Mouse (Mus musculus): ENCODE data around the gene Carf. TPM values are rescaled to one million over a fixed set of nuclear protein-coding genes. Genes with fewer than 3 reads are reported as not detected.
"Not testable (repeated sequence)": the region's sequence is repeated elsewhere in the genome, so short reads cannot be mapped to it uniquely, and the experiment has no call there.

Carf gene
- total RNA-seq (2014; rRNA removed) (12.3 and 14.1 TPM in 2 replicates), polyA plus RNA-seq (2015; fragmentation: Nextera tagmentation; extraction: Ambion mirVana) (7.9 and 8.0 TPM in 2 replicates)

DNA sequence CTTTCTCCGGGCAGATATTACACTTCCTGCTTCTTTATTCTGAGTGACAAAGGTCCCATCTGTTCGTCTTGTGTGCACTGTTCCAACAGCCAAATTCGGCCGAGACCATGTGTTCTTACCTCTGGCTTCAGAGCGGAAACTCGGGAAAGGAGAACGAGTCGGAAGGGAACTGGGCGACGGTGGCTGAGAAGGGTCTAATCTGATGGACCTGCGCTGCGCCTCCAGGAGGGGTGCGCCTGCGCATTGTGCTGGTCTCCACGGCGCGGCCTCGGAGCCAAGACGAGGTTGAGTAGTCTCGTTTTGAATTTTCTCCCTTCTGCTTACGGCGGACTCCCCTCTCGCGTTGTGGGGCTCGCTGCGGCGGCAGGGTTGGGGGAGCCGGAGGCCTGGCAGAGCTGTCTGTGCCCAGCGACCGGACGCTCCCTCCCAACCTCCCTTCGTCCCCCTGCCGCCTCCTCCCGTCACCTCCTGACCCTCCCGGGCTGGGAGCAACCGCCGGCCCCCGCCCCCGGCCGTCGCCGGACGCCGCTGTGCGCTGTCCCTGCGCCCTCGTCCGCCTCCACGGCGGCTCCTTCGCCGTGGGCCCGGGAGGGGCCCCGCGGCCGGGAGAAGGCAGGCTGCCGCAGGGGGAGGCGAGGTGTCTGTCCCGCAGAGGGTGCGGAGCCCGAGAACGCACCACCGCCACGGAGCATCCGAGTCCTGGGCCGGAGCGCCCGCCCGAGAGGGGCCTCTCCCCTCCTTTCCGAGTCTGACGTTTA, at the start of gene Carf, which contains the start of gene Wdr12:
Carf (plus strand) TSS at position 224 of the 758 bp plus-strand sequence.
Wdr12 (minus strand) TSS at position 622 of the 758 bp plus-strand sequence.
- WGBS, result under 1% methylated on average over 64 of the region's 71 CpGs
- no peaks in the 10 kb centered on the region for H3K9me3 ChIP-seq (ENCODE audit: low read length)
- peak; percentile 38 for TF ChIP-seq CTCF (IDR thresholded peaks at IDR 0.05; ENCODE audit: low read depth)
- H3K27me3 ChIP-seq (ENCODE audit: insufficient read depth, low read length), result no peaks in the 10 kb centered on the region
- H3K4me2 ChIP-seq (ENCODE audit: low read depth, low read length), result peak within 1 kb of the TSS; percentile 68
- peaks cover 5% of the 10 kb centered on the region; the same call in 1 of the 2 replicates for H3K4me1 ChIP-seq (ENCODE audit: insufficient read depth, low read length)
- DNase-seq (ENCODE audit: low spot score) (peak; percentile 98), ATAC-seq (peak; percentile 97)
- peak within 1 kb of the TSS; percentile 97 for H3K4me3 ChIP-seq (ENCODE audit: low read length)
- H3K36me3 ChIP-seq (ENCODE audit: insufficient read depth, low read length), result peaks cover 8% of the 10 kb centered on the region; the same call in 1 of the 2 replicates
- H3K9ac ChIP-seq (replicated peaks; ENCODE audit: low read length), result peak within 1 kb of the TSS; percentile 98
- peak within 1 kb of the TSS; percentile 99 for H3K27ac ChIP-seq

DNA sequence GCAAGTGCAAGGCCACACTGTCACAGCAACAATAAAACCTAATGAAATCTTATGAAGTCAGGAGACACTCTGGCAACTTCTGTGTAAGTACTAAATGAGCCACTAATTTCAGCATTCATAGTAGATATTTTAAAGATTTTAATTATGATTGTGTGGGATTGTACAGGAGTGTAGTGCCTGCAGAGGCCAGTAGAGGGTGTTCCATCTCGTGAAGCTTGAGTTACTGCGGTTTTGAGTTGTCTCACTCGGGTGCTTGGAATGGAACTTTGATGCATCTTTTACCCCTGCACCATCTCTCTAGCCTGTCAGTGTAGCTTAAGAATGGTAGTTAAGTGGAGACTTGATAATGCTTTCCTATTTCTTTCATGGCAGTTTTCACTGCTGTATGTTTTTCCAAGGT, 43.4 kb upstream of the Carf start:
- H3K4me3 ChIP-seq (ENCODE audit: low read length), result no peak overlapping the region
- no peaks in the 10 kb centered on the region for H3K27me3 ChIP-seq (ENCODE audit: insufficient read depth, low read length)
- no peak overlapping the region for H3K27ac ChIP-seq
- WGBS, result 30% methylated on average over 3 of the region's 3 CpGs
- no peaks in the 10 kb centered on the region for H3K36me3 ChIP-seq (ENCODE audit: insufficient read depth, low read length)
- H3K9ac ChIP-seq (replicated peaks; ENCODE audit: low read length), result no peak overlapping the region
- no peak for DNase-seq (ENCODE audit: low spot score)
- ATAC-seq, result no peak
- H3K9me3 ChIP-seq (ENCODE audit: low read length), result no peaks in the 10 kb centered on the region
- no peaks in the 10 kb centered on the region for H3K4me1 ChIP-seq (ENCODE audit: insufficient read depth, low read length)
- TF ChIP-seq CTCF (IDR thresholded peaks at IDR 0.05; ENCODE audit: low read depth), result 0 out of 2 replicates have a peak, but pooled peaks have one; percentile 10
- H3K4me2 ChIP-seq (ENCODE audit: low read depth, low read length), result no peak overlapping the region

DNA sequence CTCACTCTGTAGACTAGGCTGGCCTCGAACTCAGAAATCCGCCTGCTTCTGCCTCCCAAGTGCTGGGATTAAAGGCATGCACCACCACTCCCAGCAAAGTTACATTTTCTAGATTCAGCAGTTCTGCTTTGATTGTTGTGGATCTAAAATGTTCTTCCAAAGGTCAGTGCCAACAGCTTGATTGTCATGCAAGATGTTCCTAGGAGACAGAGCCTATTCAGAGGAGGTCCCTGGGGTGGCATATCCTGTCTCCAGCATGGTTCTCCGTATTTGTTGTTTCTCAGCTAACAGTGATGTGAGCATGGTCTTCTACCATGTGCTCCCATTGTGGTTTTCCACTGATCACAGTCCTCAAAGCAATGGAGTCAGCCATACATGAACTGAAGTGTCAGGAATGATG, 41.7 kb upstream of the Carf start:
- WGBS, result 74% methylated on average over 3 of the region's 3 CpGs
- ATAC-seq (no peak), DNase-seq (ENCODE audit: low spot score) (no peak)
- H3K9ac ChIP-seq (replicated peaks; ENCODE audit: low read length), result no peak overlapping the region
- H3K27ac ChIP-seq, result no peak overlapping the region
- H3K36me3 ChIP-seq (ENCODE audit: insufficient read depth, low read length), result no peaks in the 10 kb centered on the region
- no peaks in the 10 kb centered on the region for H3K9me3 ChIP-seq (ENCODE audit: low read length)
- no peak for TF ChIP-seq CTCF (IDR thresholded peaks at IDR 0.05; ENCODE audit: low read depth)
- no peak overlapping the region for H3K4me2 ChIP-seq (ENCODE audit: low read depth, low read length)
- no peak overlapping the region for H3K4me3 ChIP-seq (ENCODE audit: low read length)
- no peaks in the 10 kb centered on the region for H3K27me3 ChIP-seq (ENCODE audit: insufficient read depth, low read length)
- H3K4me1 ChIP-seq (ENCODE audit: insufficient read depth, low read length), result no peaks in the 10 kb centered on the region

DNA sequence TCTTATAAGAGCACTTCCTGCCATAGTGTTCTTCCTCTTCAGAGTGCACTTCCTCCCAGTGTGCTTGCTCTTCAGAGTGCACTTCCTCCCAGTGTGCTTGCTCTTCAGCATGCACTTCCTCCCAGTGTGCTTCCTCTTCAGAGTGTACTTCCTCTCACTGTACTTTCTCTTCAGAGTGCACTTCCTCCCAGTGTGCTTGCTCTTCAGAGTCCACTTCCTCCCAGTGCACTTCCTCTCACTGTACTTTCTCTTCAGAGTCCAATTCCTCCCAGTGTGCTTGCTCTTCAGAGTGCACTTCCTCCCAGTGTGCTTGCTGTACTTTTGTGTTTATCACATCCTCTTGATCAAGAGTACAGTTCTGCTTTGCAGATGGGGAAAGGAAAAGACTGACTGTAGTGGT, 27.3 kb upstream of the Carf start:
- DNase-seq (ENCODE audit: low spot score); H3K27me3 ChIP-seq (ENCODE audit: insufficient read depth, low read length); H3K9ac ChIP-seq (replicated peaks; ENCODE audit: low read length); ATAC-seq; H3K36me3 ChIP-seq (ENCODE audit: insufficient read depth, low read length); H3K27ac ChIP-seq; H3K4me1 ChIP-seq (ENCODE audit: insufficient read depth, low read length); H3K9me3 ChIP-seq (ENCODE audit: low read length); H3K4me3 ChIP-seq (ENCODE audit: low read length); H3K4me2 ChIP-seq (ENCODE audit: low read depth, low read length): not testable (repeated sequence)

DNA sequence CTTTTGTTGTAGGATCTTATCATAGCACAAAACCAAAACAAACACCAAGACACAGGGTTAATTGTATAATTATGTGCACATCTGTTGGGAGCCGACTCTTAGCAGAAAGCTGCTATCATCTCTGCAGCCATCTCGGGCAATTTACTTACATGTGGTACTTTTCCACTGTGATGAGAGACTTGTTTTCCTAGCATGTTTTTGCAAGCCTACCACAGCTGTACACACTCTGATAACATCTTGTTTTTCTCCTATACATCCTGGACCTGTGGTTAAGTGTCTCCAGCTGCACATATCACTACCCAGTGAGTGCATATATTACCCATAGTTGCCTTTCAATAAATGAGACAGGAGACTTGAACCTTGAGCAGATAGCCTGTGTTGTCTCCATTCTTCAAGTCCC, 23.1 kb upstream of the Carf start:
- ATAC-seq, result no peak
- H3K4me3 ChIP-seq (ENCODE audit: low read length), result no peak overlapping the region
- DNase-seq (ENCODE audit: low spot score), result no peak
- peaks cover 23% of the 10 kb centered on the region; the same call in 1 of the 2 replicates for H3K36me3 ChIP-seq (ENCODE audit: insufficient read depth, low read length)
- no peak for TF ChIP-seq CTCF (IDR thresholded peaks at IDR 0.05; ENCODE audit: low read depth)
- H3K27me3 ChIP-seq (ENCODE audit: insufficient read depth, low read length), result no peaks in the 10 kb centered on the region
- no peaks in the 10 kb centered on the region for H3K9me3 ChIP-seq (ENCODE audit: low read length)
- H3K4me2 ChIP-seq (ENCODE audit: low read depth, low read length), result no peak overlapping the region
- no peak overlapping the region for H3K9ac ChIP-seq (replicated peaks; ENCODE audit: low read length)
- WGBS, result 80% methylated on average over 2 of the region's 2 CpGs
- no peaks in the 10 kb centered on the region for H3K4me1 ChIP-seq (ENCODE audit: insufficient read depth, low read length)
- H3K27ac ChIP-seq, result no peak overlapping the region

DNA sequence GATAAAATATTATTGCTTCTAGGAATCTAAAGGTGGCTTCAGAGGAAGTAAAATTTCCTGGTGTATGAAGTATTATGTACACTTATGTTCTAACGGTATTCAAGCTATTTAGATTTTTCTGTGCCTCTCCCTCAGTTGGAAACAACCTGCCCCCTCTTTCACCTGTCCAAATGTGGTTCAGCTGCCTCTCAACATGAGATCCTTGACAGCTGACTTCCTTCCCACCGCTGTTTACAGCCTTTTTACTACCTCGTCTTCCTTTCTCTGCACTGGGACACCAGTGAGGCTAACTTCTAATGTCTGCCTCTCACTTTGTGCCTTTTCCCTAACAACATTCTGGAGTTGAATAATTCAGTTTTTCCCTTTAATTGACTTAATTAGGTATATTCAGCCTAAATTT, 22.5 kb upstream of the Carf start:
- Histone ChIP-seq H3K36me3 (ENCODE audit: insufficient read depth, low read length) (peaks cover 23% of the 10 kb centered on the region; the same call in 1 of the 2 replicates), H3K4me3 (ENCODE audit: low read length) (no peak overlapping the region), H3K27ac (no peak overlapping the region), H3K9ac (replicated peaks; ENCODE audit: low read length) (no peak overlapping the region), H3K4me1 (ENCODE audit: insufficient read depth, low read length) (no peaks in the 10 kb centered on the region), H3K4me2 (ENCODE audit: low read depth, low read length) (no peak overlapping the region), H3K27me3 (ENCODE audit: insufficient read depth, low read length) (no peaks in the 10 kb centered on the region), H3K9me3 (ENCODE audit: low read length) (no peaks in the 10 kb centered on the region)
- WGBS, result 86% methylated on average over 3 of the region's 3 CpGs
- no peak for DNase-seq (ENCODE audit: low spot score)
- ATAC-seq, result no peak
- TF ChIP-seq CTCF (IDR thresholded peaks at IDR 0.05; ENCODE audit: low read depth), result no peak

DNA sequence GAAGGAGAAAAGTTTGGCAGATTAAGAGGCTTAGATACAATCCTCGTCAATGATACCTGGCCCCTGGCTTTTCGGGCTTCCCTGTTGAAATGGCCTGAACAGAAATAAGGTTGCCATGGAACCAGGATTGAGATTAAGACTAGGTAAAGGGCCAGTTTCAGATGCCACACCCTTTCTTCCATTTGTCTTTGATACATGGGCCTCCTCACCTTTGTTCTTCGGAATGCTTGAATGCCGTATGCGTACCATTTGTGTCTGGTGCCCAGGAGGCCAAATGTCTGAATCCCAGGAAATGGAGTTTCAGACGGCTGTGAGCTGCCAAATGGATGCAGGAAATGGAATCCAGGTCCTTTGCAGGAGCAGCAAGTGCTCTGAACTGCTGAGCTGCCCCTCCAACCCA, 21.6 kb upstream of the Carf start:
- no peak for TF ChIP-seq CTCF (IDR thresholded peaks at IDR 0.05; ENCODE audit: low read depth)
- no peaks in the 10 kb centered on the region for H3K9me3 ChIP-seq (ENCODE audit: low read length)
- no peak overlapping the region for H3K4me2 ChIP-seq (ENCODE audit: low read depth, low read length)
- ATAC-seq (no peak), DNase-seq (ENCODE audit: low spot score) (no peak)
- H3K4me3 ChIP-seq (ENCODE audit: low read length), result no peak overlapping the region
- no peak overlapping the region for H3K9ac ChIP-seq (replicated peaks; ENCODE audit: low read length)
- no peaks in the 10 kb centered on the region for H3K4me1 ChIP-seq (ENCODE audit: insufficient read depth, low read length)
- WGBS, result 87% methylated on average over 6 of the region's 6 CpGs
- H3K36me3 ChIP-seq (ENCODE audit: insufficient read depth, low read length), result peaks cover 23% of the 10 kb centered on the region; the same call in 1 of the 2 replicates
- H3K27ac ChIP-seq, result no peak overlapping the region
- H3K27me3 ChIP-seq (ENCODE audit: insufficient read depth, low read length), result no peaks in the 10 kb centered on the region
